Mouse (Mus musculus) heart, adult 2 months (tissue): ENCODE data around the gene Capn11. TPM values are rescaled to one million over a fixed set of nuclear protein-coding genes. Genes with fewer than 3 reads are reported as not detected.

ENCODE experiments used
- DNase-seq, 2 experiments: peaks; one replicate each; pipeline ENCODE4 v3.0.0; 2021
- H3K27ac ChIP-seq: fragments of 200-600 bp; 2 replicates; pipeline ENCODE4 v1.8.1; 2022
- H3K27me3 ChIP-seq: fragments of 200-500 bp; 2 replicates; pipeline ENCODE4 v1.6.1; 2012; ENCODE audit warnings: mild to moderate bottlenecking, low read length, inconsistent platforms, mixed read lengths; ENCODE audit not compliant: control insufficient read depth, insufficient read depth
- H3K36me3 ChIP-seq: fragments of 200-500 bp; 2 replicates; pipeline ENCODE4 v1.6.1; 2012; ENCODE audit warnings: low read length, inconsistent platforms; ENCODE audit not compliant: control insufficient read depth, insufficient read depth
- H3K4me1 ChIP-seq: fragments of 200-500 bp; 2 replicates; pipeline ENCODE4 v1.6.1; 2011; ENCODE audit warnings: low read length; ENCODE audit not compliant: control insufficient read depth, insufficient read depth
- H3K4me3 ChIP-seq: fragments of 200-600 bp; 2 replicates; pipeline ENCODE4 v1.8.1; 2022
- H3K79me2 ChIP-seq: fragments of 200-500 bp; replicated peaks from 2 replicates; pipeline ENCODE4 v1.6.1; 2012; ENCODE audit warnings: mild to moderate bottlenecking, inconsistent platforms, low read length, moderate library complexity, mixed read lengths; ENCODE audit not compliant: control insufficient read depth, insufficient read depth
- H3K9ac ChIP-seq: fragments of 200-500 bp; 2 replicates; pipeline ENCODE4 v1.6.1; 2012; ENCODE audit warnings: low read depth, mild to moderate bottlenecking, control low read depth, inconsistent platforms, low read length, mixed read lengths
- CTCF ChIP-seq: fragments of 200-600 bp; IDR thresholded peaks from 2 replicates; pipeline ENCODE4 v1.8.1; 2022; ENCODE audit warnings: antibody characterized with exemption, mild to moderate bottlenecking, moderate library complexity
- EP300 ChIP-seq: fragments of 200-500 bp; IDR thresholded peaks from 2 replicates; pipeline ENCODE4 v1.6.1; 2011; ENCODE audit warnings: low read depth, low read length, control low read depth; ENCODE audit not compliant: insufficient read depth
- POLR2A ChIP-seq: fragments of 200-500 bp; IDR thresholded peaks from 2 replicates; pipeline ENCODE4 v1.6.1; 2011; ENCODE audit warnings: mild to moderate bottlenecking, low read depth, low read length, control low read depth; ENCODE audit not compliant: insufficient read depth
- WGBS: fragments of 180-500 bp; shearing (Covaris S2); methylation state at CpG from one replicate; pipeline ENCODE4 v1.1.7; 2018; 5-methylcytosine and 5-hydroxymethylcytosine counted together
- intact Hi-C: fragments of 180-260 bp; cut with DNase I; formaldehyde crosslinking; loops from one replicate; pipeline ENCODE4 v1.15.1; 2025
- polyA plus RNA-seq: library from polyadenylated mRNA; depleted of rRNA; stranded (reverse); fragments of >200 nt; gene quantifications from 2 replicates; pipeline ENCODE4 v1.2.3, GENCODE M21; 2012; rRNA removed
- total RNA-seq, 2 experiments: library from RNA; stranded (reverse); gene quantifications; 2 replicates each; pipeline ENCODE4 v1.2.3; 2021

The Capn11 gene
- total and polyA plus RNA-seq, 3 experiments = 0.59 TPM; not detected in 2

GRCm38 (mm10) chr17:45584096-45584896 lies 74.8 kb downstream of the Capn11 start:
- H3K36me3 ChIP-seq = peaks cover 11% of the 10 kb centered on the region; the same call in 1 of the 2 replicates
- peak overlapping the region; percentile 50 for H3K9ac ChIP-seq
- H3K4me1 ChIP-seq = peaks cover 27% of the 10 kb centered on the region
- H3K27ac ChIP-seq = peak overlapping the region; percentile 90
- peak; percentile 90 to 94 for DNase-seq
- no peaks in the 10 kb centered on the region for H3K27me3 ChIP-seq
- TF ChIP-seq CTCF (no peak), POLR2A (peak; percentile 46; the same call in 1 of the 2 replicates), EP300 (peak; percentile 97)
- no peaks in the 10 kb centered on the region for H3K79me2 ChIP-seq
- no peak overlapping the region; the same call in 1 of the 2 replicates for H3K4me3 ChIP-seq
- intact Hi-C loops = loop anchor here (1.0 to 10.0 kb wide), 6 partner anchors 10 to 571 kb away; partner anchors contain the start of genes Mad2l1bp and Slc29a1
- WGBS = 7% methylated on average over 12 of the region's 12 CpGs

- no peaks in the 10 kb centered on the region for H3K27me3 ChIP-seq
- H3K9ac ChIP-seq = no peak overlapping the region
- WGBS = 52% methylated on average over 6 of the region's 6 CpGs
- intact Hi-C loops = loop anchor here (5.0 to 10.0 kb wide), 3 partner anchors 134 to 572 kb away; partner anchors contain the start of gene Mad2l1bp
- TF ChIP-seq EP300 (no peak), CTCF (peak; percentile 74), POLR2A (no peak)
- no peaks in the 10 kb centered on the region for H3K79me2 ChIP-seq
- peaks cover 11% of the 10 kb centered on the region; the same call in 1 of the 2 replicates for H3K36me3 ChIP-seq
- DNase-seq = peak in 1 of 2 experiments; percentile 25
- H3K27ac ChIP-seq = peak overlapping the region; percentile 90; the same call in 1 of the 2 replicates
- H3K4me3 ChIP-seq = no peak overlapping the region
- H3K4me1 ChIP-seq = peaks cover 29% of the 10 kb centered on the region
Measured at GRCm38 (mm10) chr17:45582715-45583355, 76.3 kb downstream of the Capn11 start.

- DNase-seq = peak in 1 of 2 experiments; percentile 18
- H3K27ac ChIP-seq = no peak overlapping the region
- no peak overlapping the region for H3K9ac ChIP-seq
- TF ChIP-seq POLR2A (no peak), EP300 (no peak), CTCF (no peak)
- no peaks in the 10 kb centered on the region for H3K79me2 ChIP-seq
- no peak overlapping the region for H3K4me3 ChIP-seq
- intact Hi-C loops = loop anchor here (5.0 to 10.0 kb wide), 3 partner anchors 135 to 573 kb away; partner anchors contain the start of gene Mad2l1bp
- H3K4me1 ChIP-seq = peaks cover 29% of the 10 kb centered on the region
- peaks cover 11% of the 10 kb centered on the region; the same call in 1 of the 2 replicates for H3K36me3 ChIP-seq
- H3K27me3 ChIP-seq = no peaks in the 10 kb centered on the region
- WGBS = 77% methylated on average over 6 of the region's 6 CpGs
Measured at GRCm38 (mm10) chr17:45582188-45582587, 76.9 kb downstream of the Capn11 start.

GRCm38 (mm10) chr17:45581567-45581983 lies 77.5 kb downstream of the Capn11 start:
- no peak for TF ChIP-seq POLR2A
- TF ChIP-seq CTCF = peak; percentile 98
- 0 out of 2 replicates have a peak, but pooled peaks have one; percentile 5 for TF ChIP-seq EP300
- Histone ChIP-seq H3K4me1 (peaks cover 29% of the 10 kb centered on the region), H3K27ac (peak overlapping the region; percentile 76), H3K9ac (no peak overlapping the region), H3K79me2 (no peaks in the 10 kb centered on the region), H3K36me3 (peaks cover 11% of the 10 kb centered on the region; the same call in 1 of the 2 replicates), H3K4me3 (0 out of 2 replicates have a peak overlapping the region, but pooled peaks have one; percentile 3), H3K27me3 (no peaks in the 10 kb centered on the region)
- peak; percentile 74 to 75 for DNase-seq
- intact Hi-C loops = loop anchor here (1.0 to 10.0 kb wide), 5 partner anchors 48 to 573 kb away; partner anchors contain the start of gene Mad2l1bp
- WGBS = 1% methylated on average over 2 of the region's 2 CpGs

- intact Hi-C loops = loop anchor here (1.0 to 10.0 kb wide), 5 partner anchors 48 to 574 kb away; partner anchors contain the start of gene Mad2l1bp
- H3K4me1 ChIP-seq = peaks cover 29% of the 10 kb centered on the region
Measured at GRCm38 (mm10) chr17:45580958-45581477, 78.1 kb downstream of the Capn11 start.

More at GRCm38 (mm10) chr17:45580958-45581477, 78.1 kb downstream of the Capn11 start:
- Histone ChIP-seq H3K27ac (peak overlapping the region; percentile 76), H3K36me3 (peaks cover 9% of the 10 kb centered on the region; the same call in 1 of the 2 replicates), H3K79me2 (no peaks in the 10 kb centered on the region), H3K9ac (no peak overlapping the region; the same call in 1 of the 2 replicates), H3K4me3 (0 out of 2 replicates have a peak overlapping the region, but pooled peaks have one; percentile 3), H3K27me3 (no peaks in the 10 kb centered on the region)
- peak; percentile 58 to 59 for DNase-seq
- WGBS = 20% methylated on average over 12 of the region's 12 CpGs
- TF ChIP-seq CTCF (no peak), EP300 (0 out of 2 replicates have a peak, but pooled peaks have one; percentile 5), POLR2A (peak; percentile 17; the same call in 1 of the 2 replicates)

Other genes starting within 250 kb of the Capn11 start
- 10 to 100 TPM; 39.4 to 40.5 TPM for gene Cdc5l, start 225.6 kb downstream of the Capn11 start, total RNA-seq
- gene Cdc5l, start 225.6 kb downstream of the Capn11 start, polyA plus RNA-seq = 7.3 and 14.3 TPM in 2 replicates
- under 1 TPM in 1 of 2 experiments, not detected in 1; 0.16 TPM for gene Spats1, start 183.9 kb downstream of the Capn11 start, total RNA-seq
- gene Spats1, start 183.9 kb downstream of the Capn11 start, polyA plus RNA-seq = 0.38 TPM in 1 of 2 replicates, not detected in the other
- 10 to 100 TPM; 17.2 to 18.4 TPM for gene Aars2, start 152.5 kb downstream of the Capn11 start, total RNA-seq
- gene Aars2, start 152.5 kb downstream of the Capn11 start, polyA plus RNA-seq = 17.6 and 18.2 TPM in 2 replicates
- gene Tcte1, start 135.9 kb downstream of the Capn11 start, total RNA-seq = not detected
- 0.09 and 0.90 TPM in 2 replicates for gene Tcte1, start 135.9 kb downstream of the Capn11 start, polyA plus RNA-seq
- gene Tmem151b, start 109.6 kb downstream of the Capn11 start, total RNA-seq = under 1 TPM in 1 of 2 experiments, not detected in 1; 0.07 TPM
- 0.04 and 0.06 TPM in 2 replicates for gene Tmem151b, start 109.6 kb downstream of the Capn11 start, polyA plus RNA-seq
- 1 to 10 TPM; 1.1 TPM for gene Nfkbie, start 103.6 kb downstream of the Capn11 start, total RNA-seq
- gene Nfkbie, start 103.6 kb downstream of the Capn11 start, polyA plus RNA-seq = 1.6 and 2.2 TPM in 2 replicates
- 10 to 100 TPM; 23.4 to 24.0 TPM for gene Slc35b2, start 95.5 kb downstream of the Capn11 start, total RNA-seq
- 45.1 and 49.2 TPM in 2 replicates for gene Slc35b2, start 95.5 kb downstream of the Capn11 start, polyA plus RNA-seq
- gene Hsp90ab1, start 86.1 kb downstream of the Capn11 start, total RNA-seq = 1,000 to 10,000 TPM; 1,183 to 1,319 TPM
- gene Hsp90ab1, start 86.1 kb downstream of the Capn11 start, polyA plus RNA-seq = 464 and 736 TPM in 2 replicates
- gene Slc29a1, start 59.7 kb downstream of the Capn11 start, total RNA-seq = 10 to 100 TPM; 80.3 to 84.6 TPM
- gene Slc29a1, start 59.7 kb downstream of the Capn11 start, polyA plus RNA-seq = 160 and 184 TPM in 2 replicates
- not detected for gene Mymx, start 57.2 kb downstream of the Capn11 start, total RNA-seq
- gene Mymx, start 57.2 kb downstream of the Capn11 start, polyA plus RNA-seq = not detected in 2 replicates
- gene Mrpl14, start 27.0 kb upstream of the Capn11 start, total RNA-seq = 100 to 1,000 TPM; 149 to 161 TPM
- 133 and 170 TPM in 2 replicates for gene Mrpl14, start 27.0 kb upstream of the Capn11 start, polyA plus RNA-seq
- gene Tmem63b, start 27.6 kb upstream of the Capn11 start, total RNA-seq = 10 to 100 TPM; 81.8 to 90.1 TPM
- 122 and 154 TPM in 2 replicates for gene Tmem63b, start 27.6 kb upstream of the Capn11 start, polyA plus RNA-seq
- under 1 TPM in 1 of 2 experiments, not detected in 1; 0.66 TPM for gene 1600014C23Rik, start 74.5 kb upstream of the Capn11 start, total RNA-seq
- 0.88 TPM in 1 of 2 replicates, not detected in the other for gene 1600014C23Rik, start 74.5 kb upstream of the Capn11 start, polyA plus RNA-seq